Mouse (Mus musculus): ENCODE measurements at regions not wholly inside any gene's neighbourhood (a gene's known extent, or its start where the extent isn't known, plus 50 kb on each side); places are given as distances from the start of the nearest gene placed in this dataset.

DNA sequence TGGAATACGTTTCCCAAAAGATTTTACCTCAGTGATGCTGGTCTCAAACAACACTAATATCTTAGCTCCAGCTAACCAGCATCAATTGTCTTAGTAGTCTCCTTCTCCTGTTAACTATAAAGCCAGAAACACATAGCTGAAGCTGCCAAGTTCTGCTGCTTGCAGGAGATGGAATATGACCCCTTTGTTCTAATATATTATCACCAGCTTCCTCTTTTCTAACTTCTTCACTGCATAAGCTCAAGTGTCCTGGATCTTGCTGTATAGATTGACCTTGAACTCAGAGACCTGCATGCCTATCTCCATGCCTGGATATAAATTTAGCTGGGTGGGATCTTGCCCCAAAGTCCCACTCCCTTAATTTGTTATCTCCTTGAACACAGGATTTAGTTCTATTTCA, 94.8 kb downstream of the Rbm46 start:
- TF ChIP-seq CTCF (IDR thresholded peaks at IDR 0.05; ENCODE audit: borderline replicate concordance, extremely low read depth, insufficient read depth, insufficient read length), result no peak
- no peak for TF ChIP-seq POLR2A (IDR thresholded peaks at IDR 0.05; ENCODE audit: borderline replicate concordance, extremely low read depth, insufficient read depth, insufficient read length, poor library complexity, severe bottlenecking)
- no peak for DNase-seq (ENCODE audit: low read depth)

DNA sequence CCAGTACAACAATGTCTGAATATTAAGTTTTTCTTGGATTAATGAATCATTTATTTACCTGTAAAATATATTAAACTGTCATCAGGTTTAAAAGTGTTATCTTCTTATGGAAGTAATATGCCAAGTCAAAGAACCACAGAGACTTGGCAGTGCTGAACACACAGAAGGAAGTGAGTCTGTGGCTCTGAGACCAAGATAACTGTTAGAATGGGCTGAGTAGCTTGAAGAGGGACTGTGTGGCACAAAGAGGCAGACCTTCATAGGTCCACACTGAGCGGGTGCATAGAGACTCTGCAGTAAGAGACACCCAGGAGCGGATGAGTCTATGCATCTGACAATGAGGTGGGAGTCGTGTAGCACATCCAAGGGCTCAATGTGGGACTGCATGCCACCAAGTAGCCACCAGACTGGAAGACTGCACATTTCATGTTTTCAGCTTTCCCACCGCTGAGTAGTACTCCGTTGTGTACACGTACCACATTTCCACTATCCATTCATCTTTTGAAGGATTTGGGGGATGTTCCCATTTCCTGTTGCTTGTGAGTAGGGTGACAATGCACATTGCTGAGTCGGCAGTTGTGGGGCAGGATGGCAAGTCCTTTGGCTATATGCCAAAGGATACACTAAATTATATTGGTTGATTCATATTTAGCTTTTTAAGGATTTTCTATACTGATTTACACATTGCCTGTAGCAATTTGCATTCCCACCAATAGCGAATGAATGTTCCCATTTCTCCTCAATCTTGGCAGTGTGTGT, 105.6 kb downstream of the Rbm46 start:
- no peak for TF ChIP-seq CTCF (IDR thresholded peaks at IDR 0.05; ENCODE audit: borderline replicate concordance, extremely low read depth, insufficient read depth, insufficient read length)
- TF ChIP-seq POLR2A (IDR thresholded peaks at IDR 0.05; ENCODE audit: borderline replicate concordance, extremely low read depth, insufficient read depth, insufficient read length, poor library complexity, severe bottlenecking), result no peak
- no peak for DNase-seq (ENCODE audit: low read depth)

DNA sequence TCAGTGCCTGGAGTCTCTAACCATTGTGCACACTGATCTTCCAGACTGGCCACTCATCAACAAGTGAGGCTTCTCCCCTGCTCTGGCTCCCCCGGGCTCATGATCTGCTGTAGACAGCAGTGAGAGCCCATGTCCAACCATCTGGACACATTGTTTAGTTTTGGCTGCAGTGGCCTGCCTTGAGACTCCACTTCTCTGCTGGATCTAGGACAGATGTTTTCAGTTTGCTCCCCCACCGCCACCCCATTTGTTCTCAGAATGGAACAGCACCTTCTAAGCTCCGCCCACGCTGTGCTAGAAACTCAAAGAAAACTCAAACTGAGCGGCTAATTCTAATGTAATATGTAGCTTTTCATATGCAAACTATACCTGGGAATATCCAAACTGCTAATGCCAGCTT, 108.8 kb downstream of the Rbm46 start:
- no peak for TF ChIP-seq CTCF (IDR thresholded peaks at IDR 0.05; ENCODE audit: borderline replicate concordance, extremely low read depth, insufficient read depth, insufficient read length)
- no peak for TF ChIP-seq POLR2A (IDR thresholded peaks at IDR 0.05; ENCODE audit: borderline replicate concordance, extremely low read depth, insufficient read depth, insufficient read length, poor library complexity, severe bottlenecking)
- no peak for DNase-seq (ENCODE audit: low read depth)

DNA sequence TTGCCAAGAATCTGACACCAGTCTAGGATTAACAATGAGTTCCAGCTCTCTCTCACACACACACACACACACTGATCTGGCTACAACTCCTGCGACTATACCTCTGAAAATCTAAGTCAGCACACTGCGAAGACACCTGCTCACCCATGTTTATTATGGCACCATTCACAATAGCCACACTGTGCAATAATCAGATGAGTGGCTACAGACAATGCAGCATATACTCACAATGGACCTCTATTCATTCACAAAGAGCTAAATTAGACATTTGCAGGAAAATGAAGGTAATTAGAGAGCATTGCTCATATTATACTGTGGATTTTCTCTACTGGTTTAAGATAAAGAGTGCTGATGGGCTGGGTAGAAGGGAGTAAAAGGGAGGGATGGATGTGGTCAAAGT, 116.3 kb downstream of the Rbm46 start:
- DNase-seq (ENCODE audit: low read depth), result peak; percentile 18
- TF ChIP-seq POLR2A (IDR thresholded peaks at IDR 0.05; ENCODE audit: borderline replicate concordance, extremely low read depth, insufficient read depth, insufficient read length, poor library complexity, severe bottlenecking), result no peak
- TF ChIP-seq CTCF (IDR thresholded peaks at IDR 0.05; ENCODE audit: borderline replicate concordance, extremely low read depth, insufficient read depth, insufficient read length), result no peak

DNA sequence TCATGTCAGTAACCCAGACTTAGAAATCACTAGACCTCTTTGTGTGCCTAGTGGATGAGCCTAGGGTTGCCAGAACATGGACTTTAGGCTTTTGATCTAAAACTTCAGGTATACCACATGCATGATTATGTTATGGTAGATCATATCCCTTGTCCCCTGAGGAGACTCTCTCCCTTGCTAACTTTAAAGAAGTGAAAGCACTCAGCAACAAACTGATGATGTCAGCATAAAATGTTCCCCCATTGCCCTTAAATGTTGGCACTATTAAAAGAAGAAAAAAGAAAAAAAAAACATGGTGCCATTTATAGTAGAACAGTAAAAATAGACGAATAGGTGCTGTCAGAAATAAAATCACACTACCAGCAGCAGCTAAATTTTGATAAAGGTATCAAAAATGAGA, 117.3 kb downstream of the Rbm46 start:
- DNase-seq (ENCODE audit: low read depth), result no peak
- TF ChIP-seq POLR2A (IDR thresholded peaks at IDR 0.05; ENCODE audit: borderline replicate concordance, extremely low read depth, insufficient read depth, insufficient read length, poor library complexity, severe bottlenecking), result no peak
- no peak for TF ChIP-seq CTCF (IDR thresholded peaks at IDR 0.05; ENCODE audit: borderline replicate concordance, extremely low read depth, insufficient read depth, insufficient read length)

DNA sequence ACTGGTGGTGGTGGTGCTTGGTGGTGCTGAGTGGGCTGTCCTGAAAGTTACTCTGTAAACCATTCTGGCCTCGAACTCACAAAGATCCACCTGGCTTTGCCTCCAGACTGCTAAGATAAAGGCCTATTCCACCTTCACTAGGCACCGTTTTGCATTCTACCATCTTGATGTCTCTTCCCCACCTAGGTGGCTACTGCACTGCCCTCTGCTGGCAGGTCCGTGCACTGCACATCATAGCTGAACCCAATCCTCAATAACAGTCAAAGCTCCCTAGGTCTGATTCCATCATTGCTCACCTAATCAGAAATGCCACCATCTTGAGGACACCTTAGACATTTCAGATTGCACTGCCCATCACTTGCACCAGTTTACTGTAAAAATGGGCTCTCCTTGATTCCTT, 150.7 kb downstream of the Rbm46 start:
- peak; percentile 51 for DNase-seq (ENCODE audit: low read depth)
- TF ChIP-seq CTCF (IDR thresholded peaks at IDR 0.05; ENCODE audit: borderline replicate concordance, extremely low read depth, insufficient read depth, insufficient read length), result peak; percentile 85
- no peak for TF ChIP-seq POLR2A (IDR thresholded peaks at IDR 0.05; ENCODE audit: borderline replicate concordance, extremely low read depth, insufficient read depth, insufficient read length, poor library complexity, severe bottlenecking)

DNA sequence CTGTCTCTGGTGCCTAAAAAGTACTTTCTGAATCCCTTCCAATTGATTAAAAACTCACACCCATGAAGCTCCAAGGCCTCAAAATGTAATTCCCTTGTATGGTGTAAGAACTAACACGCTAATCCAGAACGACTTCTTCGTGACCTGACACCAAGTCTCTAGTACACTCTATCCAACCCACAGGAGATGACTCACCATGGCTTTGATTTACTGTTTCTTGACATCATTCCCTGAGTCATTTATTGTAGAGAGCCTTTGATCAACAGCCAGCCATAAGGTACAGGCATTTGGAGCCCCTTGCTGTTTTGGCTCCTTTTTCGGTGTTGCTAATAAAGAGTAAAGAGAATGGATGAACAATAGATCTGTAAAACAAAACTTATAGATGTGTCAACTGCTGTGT, 159.7 kb upstream of the Npy2r start:
- DNase-seq (ENCODE audit: low read depth), result no peak
- no peak for TF ChIP-seq POLR2A (IDR thresholded peaks at IDR 0.05; ENCODE audit: borderline replicate concordance, extremely low read depth, insufficient read depth, insufficient read length, poor library complexity, severe bottlenecking)
- TF ChIP-seq CTCF (IDR thresholded peaks at IDR 0.05; ENCODE audit: borderline replicate concordance, extremely low read depth, insufficient read depth, insufficient read length), result no peak

DNA sequence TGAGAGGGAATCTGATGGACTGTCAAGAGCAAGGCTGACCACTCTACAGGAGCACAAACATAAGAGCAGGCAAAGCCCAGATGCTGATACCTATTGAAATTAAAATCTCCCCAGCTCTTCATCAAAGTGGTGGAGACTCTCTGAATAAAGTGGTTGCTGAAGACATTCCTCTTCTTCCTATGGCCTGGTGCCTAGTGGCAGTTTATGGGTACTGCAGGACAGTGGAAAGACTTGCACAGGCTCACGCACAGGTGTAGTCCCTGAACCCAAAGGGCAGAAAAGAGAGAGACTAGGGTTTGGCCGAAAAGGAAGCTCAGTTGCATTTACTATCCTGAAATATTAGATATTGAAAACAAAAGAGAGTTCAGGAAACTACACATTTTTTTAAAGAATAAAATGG, 144.2 kb upstream of the Npy2r start:
- DNase-seq (ENCODE audit: low read depth), result no peak
- TF ChIP-seq POLR2A (IDR thresholded peaks at IDR 0.05; ENCODE audit: borderline replicate concordance, extremely low read depth, insufficient read depth, insufficient read length, poor library complexity, severe bottlenecking) (no peak), CTCF (IDR thresholded peaks at IDR 0.05; ENCODE audit: borderline replicate concordance, extremely low read depth, insufficient read depth, insufficient read length) (peak; percentile 37; the same call in 1 of the 2 replicates)

DNA sequence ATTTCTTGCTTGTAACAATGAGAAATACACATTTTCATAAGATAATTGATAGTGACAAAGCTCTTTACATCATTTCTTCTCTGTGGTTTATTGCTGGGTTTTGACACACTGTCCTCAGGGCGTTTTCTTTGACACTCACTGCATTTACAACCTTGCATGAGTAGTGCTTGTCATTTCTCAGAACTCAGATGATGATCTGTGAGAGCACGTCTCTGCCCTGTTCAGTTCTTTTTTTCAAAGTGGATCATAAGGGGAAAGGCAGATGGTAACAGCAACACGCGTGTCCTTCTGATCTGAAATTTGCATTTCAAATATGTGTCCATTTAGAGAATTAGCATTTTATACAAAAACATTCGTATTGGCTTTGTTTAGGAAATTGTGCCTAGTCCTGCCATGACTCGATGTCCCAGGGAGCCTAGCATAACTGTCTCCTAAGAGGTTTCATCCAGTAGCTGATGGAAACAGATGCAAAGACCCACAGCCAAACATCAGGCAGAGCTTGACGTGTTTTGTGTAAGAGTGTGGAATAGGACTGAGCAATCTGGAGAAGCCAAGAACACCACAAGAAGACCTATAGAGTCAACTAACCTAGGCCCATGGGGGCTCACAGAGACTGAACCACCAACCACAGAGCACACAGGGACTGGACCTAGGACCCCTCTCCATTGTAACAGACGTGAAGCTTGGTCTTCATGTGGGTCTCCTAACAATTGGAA, 108.4 kb upstream of the Npy2r start:
- TF ChIP-seq CTCF (IDR thresholded peaks at IDR 0.05; ENCODE audit: borderline replicate concordance, extremely low read depth, insufficient read depth, insufficient read length) (no peak), POLR2A (IDR thresholded peaks at IDR 0.05; ENCODE audit: borderline replicate concordance, extremely low read depth, insufficient read depth, insufficient read length, poor library complexity, severe bottlenecking) (no peak)
- DNase-seq (ENCODE audit: low read depth), result peak; percentile 51

DNA sequence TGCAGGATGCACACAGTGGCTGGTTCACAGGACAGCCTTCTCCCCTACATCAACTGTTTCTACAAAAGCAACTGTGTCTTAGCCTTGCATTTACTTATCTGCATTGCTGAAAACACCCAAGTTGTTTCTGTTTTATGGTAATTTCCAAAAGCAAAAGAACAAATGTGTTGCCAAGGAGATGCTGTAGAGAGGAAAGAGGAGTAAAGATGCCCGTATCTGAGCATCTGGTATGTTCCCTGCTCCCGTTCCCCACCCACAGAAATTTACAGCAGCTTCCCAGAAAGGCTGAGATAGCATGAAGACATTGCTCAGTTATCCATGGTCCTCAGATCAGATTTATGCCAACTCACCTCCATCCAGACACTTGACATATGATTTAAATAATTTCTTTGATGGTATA, 104.5 kb upstream of the Npy2r start:
- TF ChIP-seq CTCF (IDR thresholded peaks at IDR 0.05; ENCODE audit: borderline replicate concordance, extremely low read depth, insufficient read depth, insufficient read length) (no peak), POLR2A (IDR thresholded peaks at IDR 0.05; ENCODE audit: borderline replicate concordance, extremely low read depth, insufficient read depth, insufficient read length, poor library complexity, severe bottlenecking) (no peak)
- DNase-seq (ENCODE audit: low read depth), result no peak

DNA sequence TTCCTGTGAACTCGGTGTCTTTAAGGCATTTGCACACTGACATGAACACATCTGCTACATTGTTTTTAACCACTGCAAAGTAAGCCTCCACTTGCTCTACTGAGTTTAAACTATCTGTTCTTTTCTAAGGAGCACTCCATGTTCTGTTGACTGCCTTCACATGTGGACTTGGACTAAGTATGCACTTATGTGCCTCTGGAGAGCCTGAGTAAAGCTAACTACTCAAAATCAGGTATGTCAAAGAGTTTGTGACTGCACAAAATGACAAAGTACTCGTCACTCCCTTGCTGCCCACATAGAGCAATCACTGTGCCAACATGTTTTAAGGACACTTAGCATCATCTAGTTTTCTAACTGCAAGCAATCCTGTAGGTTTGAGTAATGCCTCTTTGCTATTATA, 92.2 kb upstream of the Npy2r start:
- TF ChIP-seq CTCF (IDR thresholded peaks at IDR 0.05; ENCODE audit: borderline replicate concordance, extremely low read depth, insufficient read depth, insufficient read length) (no peak), POLR2A (IDR thresholded peaks at IDR 0.05; ENCODE audit: borderline replicate concordance, extremely low read depth, insufficient read depth, insufficient read length, poor library complexity, severe bottlenecking) (no peak)
- DNase-seq (ENCODE audit: low read depth), result no peak

DNA sequence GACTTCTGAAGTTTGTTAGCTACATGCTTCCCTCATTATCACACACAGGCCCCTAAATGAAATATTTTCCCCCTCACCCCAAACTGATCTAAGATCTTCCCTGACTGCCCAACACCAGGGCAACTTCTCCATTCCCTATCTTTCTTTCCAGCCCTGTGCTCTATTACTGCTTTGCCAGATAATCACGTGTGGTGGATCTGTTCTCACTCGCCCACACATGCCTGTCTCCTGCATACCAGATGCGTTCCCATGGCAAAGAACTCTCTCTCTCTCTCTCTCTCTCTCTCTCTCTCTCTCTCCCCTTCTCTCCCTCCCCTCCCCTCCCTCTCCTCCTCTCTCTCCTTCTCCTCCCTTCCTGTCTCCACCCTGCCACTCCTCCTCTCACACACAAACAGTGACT, 88.8 kb upstream of the Npy2r start:
- TF ChIP-seq CTCF (IDR thresholded peaks at IDR 0.05; ENCODE audit: borderline replicate concordance, extremely low read depth, insufficient read depth, insufficient read length), result no peak
- no peak for TF ChIP-seq POLR2A (IDR thresholded peaks at IDR 0.05; ENCODE audit: borderline replicate concordance, extremely low read depth, insufficient read depth, insufficient read length, poor library complexity, severe bottlenecking)
- peak; percentile 48 for DNase-seq (ENCODE audit: low read depth)
